Mouse (Mus musculus): Measurements from ENCODE around the gene Gab2.

DNA sequence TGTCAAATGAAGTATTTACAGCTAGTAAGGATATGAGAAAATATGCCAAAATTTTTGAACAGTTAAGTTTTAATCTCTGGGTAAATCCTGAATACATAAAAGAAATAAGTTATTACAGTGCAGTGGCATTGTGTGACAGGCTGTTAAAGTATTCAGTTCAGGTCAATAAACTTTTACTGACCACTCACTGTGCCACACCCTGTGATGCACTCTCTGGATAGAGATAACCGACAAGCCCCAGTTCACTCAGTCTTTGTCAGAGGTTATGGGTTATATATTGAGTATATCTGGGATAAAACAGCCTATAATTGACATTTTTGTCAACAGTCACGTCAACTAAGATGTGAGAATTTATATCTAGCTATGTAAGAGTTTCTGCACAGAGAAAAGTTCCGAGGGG is 9.9 kb upstream of the Gab2 start:
- TF ChIP-seq HCFC1 (IDR thresholded peaks at IDR 0.05; ENCODE audit: borderline replicate concordance, insufficient read depth, low read length) (no peak), CHD2 (IDR thresholded peaks at IDR 0.05; ENCODE audit: low read depth, low read length) (no peak), MAFK (IDR thresholded peaks at IDR 0.05; ENCODE audit: insufficient read depth, low read depth, low read length) (no peak), ZNF384 (IDR thresholded peaks at IDR 0.05; ENCODE audit: low read depth, low read length) (no peak)

Measured in ES-E14 (cell line).